Mouse (Mus musculus): ENCODE results near the gene Mau2.

DNA sequence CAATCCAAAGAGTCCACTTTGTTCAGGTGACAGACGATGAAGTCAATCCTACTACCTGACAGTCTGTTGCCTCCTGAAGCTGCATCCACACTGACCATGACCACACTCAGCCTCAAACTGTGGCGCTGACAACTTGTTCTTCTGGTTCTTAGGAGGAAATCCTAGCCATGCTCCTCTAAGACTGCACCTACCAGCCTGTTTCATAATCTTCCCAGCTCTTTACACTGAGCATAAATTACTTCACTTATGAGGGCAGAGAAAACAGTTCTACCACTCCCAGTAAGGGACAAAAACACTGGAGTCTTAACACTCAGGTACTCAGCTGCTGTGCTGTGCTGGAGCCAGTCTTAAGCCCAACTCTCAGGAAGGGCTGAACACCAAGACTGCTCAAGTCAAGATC lies 71.7 kb downstream of the Mau2 start:
- no peak for TF ChIP-seq CTCF (IDR thresholded peaks at IDR 0.05; ENCODE audit: extremely low read depth, insufficient read depth, insufficient read length, insufficient replicate concordance)
- TF ChIP-seq POLR2A (IDR thresholded peaks at IDR 0.05; ENCODE audit: low read depth, low read length), result no peak
